Mouse (Mus musculus): ENCODE measurements around the gene Nhsl2. TPM values are rescaled to one million over a fixed set of nuclear protein-coding genes. Genes with fewer than 3 reads are reported as not detected.

The Nhsl2 gene
- polyA plus RNA-seq, 1 experiment, result 10.9 TPM

- peaks cover 2% of the 10 kb centered on the region for H3K4me1 ChIP-seq (ENCODE audit: control insufficient read depth, insufficient read depth, low read length)
- H3K4me3 ChIP-seq (replicated peaks; ENCODE audit: control insufficient read depth, low read depth, low read length), result no peak overlapping the region
- H3K27ac ChIP-seq (ENCODE audit: control insufficient read depth, insufficient read depth, low read depth, low read length, poor library complexity), result peak overlapping the region; percentile 83
- WGBS, result 70% methylated on average over 5 of the region's 5 CpGs
- no peak for TF ChIP-seq POLR2A (IDR thresholded peaks at IDR 0.05; ENCODE audit: borderline replicate concordance, control insufficient read depth, low read depth, low read length)
- TF ChIP-seq CTCF (IDR thresholded peaks at IDR 0.05; ENCODE audit: control insufficient read depth, insufficient read depth, low read length), result no peak
These were observed 225.2 kb downstream of the Nhsl2 start for GRCm38 (mm10) chrX:102074435-102074834.

- TF ChIP-seq POLR2A (IDR thresholded peaks at IDR 0.05; ENCODE audit: borderline replicate concordance, control insufficient read depth, low read depth, low read length) (no peak), CTCF (IDR thresholded peaks at IDR 0.05; ENCODE audit: control insufficient read depth, insufficient read depth, low read length) (no peak)
- H3K4me1 ChIP-seq (ENCODE audit: control insufficient read depth, insufficient read depth, low read length), result peaks cover 2% of the 10 kb centered on the region
- 28% methylated on average over 4 of the region's 4 CpGs for WGBS
- H3K27ac ChIP-seq (ENCODE audit: control insufficient read depth, insufficient read depth, low read depth, low read length, poor library complexity), result peak overlapping the region; percentile 83
- H3K4me3 ChIP-seq (replicated peaks; ENCODE audit: control insufficient read depth, low read depth, low read length), result no peak overlapping the region
These were observed 226.0 kb downstream of the Nhsl2 start for GRCm38 (mm10) chrX:102075158-102075557.

- H3K4me3 ChIP-seq (replicated peaks; ENCODE audit: control insufficient read depth, low read depth, low read length), result no peak overlapping the region
- peaks cover 2% of the 10 kb centered on the region for H3K4me1 ChIP-seq (ENCODE audit: control insufficient read depth, insufficient read depth, low read length)
- WGBS, result 87% methylated on average over 7 of the region's 7 CpGs
These were observed 227.9 kb downstream of the Nhsl2 start for GRCm38 (mm10) chrX:102076886-102077765.

GRCm38 (mm10) chrX:102081076-102081475 is 231.9 kb downstream of the Nhsl2 start:
- TF ChIP-seq POLR2A (IDR thresholded peaks at IDR 0.05; ENCODE audit: borderline replicate concordance, control insufficient read depth, low read depth, low read length) (no peak), CTCF (IDR thresholded peaks at IDR 0.05; ENCODE audit: control insufficient read depth, insufficient read depth, low read length) (no peak)
- Histone ChIP-seq H3K27ac (ENCODE audit: control insufficient read depth, insufficient read depth, low read depth, low read length, poor library complexity) (no peak overlapping the region), H3K4me1 (ENCODE audit: control insufficient read depth, insufficient read depth, low read length) (no peaks in the 10 kb centered on the region; the same call in 1 of the 2 replicates), H3K4me3 (replicated peaks; ENCODE audit: control insufficient read depth, low read depth, low read length) (no peak overlapping the region)
- 72% methylated on average over 10 of the region's 10 CpGs for WGBS

More at GRCm38 (mm10) chrX:102076886-102077765, 227.9 kb downstream of the Nhsl2 start:
- H3K27ac ChIP-seq (ENCODE audit: control insufficient read depth, insufficient read depth, low read depth, low read length, poor library complexity), result no peak overlapping the region
- no peak for TF ChIP-seq POLR2A (IDR thresholded peaks at IDR 0.05; ENCODE audit: borderline replicate concordance, control insufficient read depth, low read depth, low read length)
- TF ChIP-seq CTCF (IDR thresholded peaks at IDR 0.05; ENCODE audit: control insufficient read depth, insufficient read depth, low read length), result no peak

- no peaks in the 10 kb centered on the region; the same call in 1 of the 2 replicates for H3K4me1 ChIP-seq (ENCODE audit: control insufficient read depth, insufficient read depth, low read length)
- WGBS, result 78% methylated on average over 7 of the region's 7 CpGs
These were observed 232.5 kb downstream of the Nhsl2 start for GRCm38 (mm10) chrX:102081573-102082279.

GRCm38 (mm10) chrX:102082340-102082739 is 233.2 kb downstream of the Nhsl2 start:
- Histone ChIP-seq H3K4me1 (ENCODE audit: control insufficient read depth, insufficient read depth, low read length) (no peaks in the 10 kb centered on the region; the same call in 1 of the 2 replicates), H3K4me3 (replicated peaks; ENCODE audit: control insufficient read depth, low read depth, low read length) (no peak overlapping the region), H3K27ac (ENCODE audit: control insufficient read depth, insufficient read depth, low read depth, low read length, poor library complexity) (no peak overlapping the region)
- WGBS, result 79% methylated on average over 5 of the region's 5 CpGs
- no peak for TF ChIP-seq POLR2A (IDR thresholded peaks at IDR 0.05; ENCODE audit: borderline replicate concordance, control insufficient read depth, low read depth, low read length)
- no peak for TF ChIP-seq CTCF (IDR thresholded peaks at IDR 0.05; ENCODE audit: control insufficient read depth, insufficient read depth, low read length)

More at GRCm38 (mm10) chrX:102081573-102082279, 232.5 kb downstream of the Nhsl2 start:
- Histone ChIP-seq H3K27ac (ENCODE audit: control insufficient read depth, insufficient read depth, low read depth, low read length, poor library complexity) (no peak overlapping the region), H3K4me3 (replicated peaks; ENCODE audit: control insufficient read depth, low read depth, low read length) (no peak overlapping the region)
- TF ChIP-seq CTCF (IDR thresholded peaks at IDR 0.05; ENCODE audit: control insufficient read depth, insufficient read depth, low read length), result no peak
- TF ChIP-seq POLR2A (IDR thresholded peaks at IDR 0.05; ENCODE audit: borderline replicate concordance, control insufficient read depth, low read depth, low read length), result no peak

GRCm38 (mm10) chrX:102085798-102086443 is 236.7 kb downstream of the Nhsl2 start:
- Histone ChIP-seq H3K4me3 (replicated peaks; ENCODE audit: control insufficient read depth, low read depth, low read length) (no peak overlapping the region), H3K27ac (ENCODE audit: control insufficient read depth, insufficient read depth, low read depth, low read length, poor library complexity) (no peak overlapping the region), H3K4me1 (ENCODE audit: control insufficient read depth, insufficient read depth, low read length) (no peaks in the 10 kb centered on the region; the same call in 1 of the 2 replicates)
- 78% methylated on average over 8 of the region's 8 CpGs for WGBS
- TF ChIP-seq CTCF (IDR thresholded peaks at IDR 0.05; ENCODE audit: control insufficient read depth, insufficient read depth, low read length) (no peak), POLR2A (IDR thresholded peaks at IDR 0.05; ENCODE audit: borderline replicate concordance, control insufficient read depth, low read depth, low read length) (no peak)

All from bone marrow, adult 2 months (tissue).